ENCODE assay signal across 7 mouse cellular contexts in the genomic region with DNA sequence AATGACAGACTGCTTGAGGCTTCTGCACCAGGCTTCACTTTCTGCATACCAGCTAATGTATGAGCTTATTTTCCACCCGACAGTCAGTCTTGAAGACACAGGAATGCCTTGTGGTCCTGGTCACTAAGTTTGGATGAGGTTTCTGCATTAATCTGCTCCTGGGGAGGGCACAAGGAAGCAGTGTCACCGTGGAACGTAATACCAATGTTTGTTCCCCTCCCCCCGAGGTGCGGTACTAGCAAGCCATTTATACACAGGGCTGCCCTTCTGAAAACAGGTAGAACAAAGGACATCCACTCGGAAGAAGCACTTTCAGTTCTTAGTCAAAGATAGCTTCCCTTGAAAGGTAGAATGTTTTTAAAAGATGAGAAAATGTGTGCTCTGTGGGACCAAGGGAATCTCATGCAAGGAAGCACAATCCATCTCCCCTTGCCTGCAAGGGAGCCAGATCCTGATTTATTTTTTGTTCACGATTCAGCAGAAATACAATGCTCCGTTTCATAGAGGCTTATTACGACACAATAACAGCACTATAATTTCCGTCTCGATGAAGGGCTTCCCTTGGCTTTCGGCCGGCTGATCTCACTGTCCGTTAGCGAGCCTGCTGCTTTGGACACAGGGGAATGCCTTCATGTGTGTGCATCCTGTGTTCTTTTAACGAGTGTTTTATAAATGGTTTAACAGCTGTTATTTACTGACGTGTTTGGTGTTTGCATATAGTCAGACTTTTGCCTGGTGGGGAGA. TPM values are rescaled to one million over a fixed set of nuclear protein-coding genes. Genes with fewer than 3 reads are reported as not detected.
DNase-seq lines count a peak whose midpoint lies in the region; ATAC-seq and TF ChIP-seq lines count a peak whose summit lies in the region.

No protein-coding gene starts in this region.

- no peak for TF ChIP-seq RAD21 in CH12.LX (IDR thresholded peaks at IDR 0.05; ENCODE audit: low read depth, low read length)

- ATAC-seq in liver, embryonic 16.5 days (ENCODE audit: low read depth), result no peak
- no peak for ATAC-seq in megakaryocyte progenitor cell, adult 5-6 weeks (replicated peaks; ENCODE audit: poor library complexity)

- no peak for TF ChIP-seq POLR2A in CH12.LX (IDR thresholded peaks at IDR 0.05; ENCODE audit: low read depth, low read length)

- 0 out of 4 replicates have a peak, but pooled peaks cover 0 to 4% of the 10 kb centered on the region in 2 experiments for H3K4me1 ChIP-seq in CH12.LX (ENCODE audit: control insufficient read depth in 1 of 2, insufficient read depth in 2 of 2)
- no peaks in the 10 kb centered on the region; the same call in 1 of the 2 replicates for H3K4me1 ChIP-seq in liver, embryonic 16.5 days (ENCODE audit: control insufficient read depth, low read depth, low read length)

- intact Hi-C loops in gastrocnemius, postnatal 36 days (cut with DNase I), result loop anchor here (10.0 kb wide), 1 partner anchor 147 kb away; no protein-coding TSS in a partner anchor

- no peak for TF ChIP-seq CTCF in CH12.LX (conservative IDR thresholded peaks at IDR 0.05 in 1 of 2, IDR thresholded peaks at IDR 0.05 in 1 of 2; ENCODE audit: low read depth in 2 of 2, low read length in 2 of 2)

- no peaks in the 10 kb centered on the region for H3K27me3 ChIP-seq in CH12.LX (replicated peaks)
- no peaks in the 10 kb centered on the region for H3K27me3 ChIP-seq in liver, embryonic 16.5 days (ENCODE audit: control insufficient read depth, insufficient read depth, low read depth, low read length)

- no peaks in the 10 kb centered on the region for H3K79me2 ChIP-seq in CH12.LX (replicated peaks; ENCODE audit: control insufficient read depth, extremely low read depth, insufficient read depth, poor library complexity, severe bottlenecking)

- H3K9ac ChIP-seq in CH12.LX (ENCODE audit: insufficient read depth, low read depth), result no peak overlapping the region
- no peak overlapping the region for H3K9ac ChIP-seq in liver, embryonic 16.5 days (ENCODE audit: low read depth, low read length)

- in situ Hi-C loops in CH12.LX (cut with MboI; ENCODE audit: low pct_ligation_motif_present, low pct_unique_long_range_greater_than_20kb, low sequenced_read_pairs), result no loop called here

- WGBS in liver, embryonic 16.5 days (ENCODE audit: insufficient replicate concordance), result 54% methylated on average over 17 of the region's 17 CpGs

- no peaks in the 10 kb centered on the region for H3K36me3 ChIP-seq in CH12.LX (replicated peaks in 1 of 2; ENCODE audit: control insufficient read depth in 1 of 2, insufficient read depth in 1 of 2, low read length in 1 of 2)
- no peaks in the 10 kb centered on the region for H3K36me3 ChIP-seq in liver, embryonic 16.5 days (ENCODE audit: control insufficient read depth, insufficient read depth)

- no peak overlapping the region for H3K27ac ChIP-seq in CH12.LX (ENCODE audit: insufficient read depth, low read depth)
- peak overlapping the region; percentile 31 for H3K27ac ChIP-seq in liver, embryonic 16.5 days (ENCODE audit: low read length)

- TF ChIP-seq EP300 in CH12.LX (IDR thresholded peaks at IDR 0.05; ENCODE audit: low read length), result no peak

- DNase-seq in CH12.LX (ENCODE audit: extremely low read depth), result no peak
- peak; percentile 17 for DNase-seq in adipocyte (ENCODE audit: low spot score)
- peak; percentile 27 to 49 for DNase-seq in gastrocnemius, postnatal 36 days
- peak; percentile 68 for DNase-seq in kidney, postnatal 10 days
- peak; percentile 20 for DNase-seq in right cerebral cortex, postnatal 14 days

- no peak overlapping the region for H3K4me3 ChIP-seq in CH12.LX (replicated peaks in 1 of 3; ENCODE audit: low read depth in 2 of 3, low read length in 2 of 3, poor library complexity in 1 of 3)
- no peak overlapping the region for H3K4me3 ChIP-seq in liver, embryonic 16.5 days (ENCODE audit: low read depth, low read length)

- peak overlapping the region; percentile 46 for H3K4me2 ChIP-seq in CH12.LX (ENCODE audit: insufficient read depth, low read depth, poor library complexity, severe bottlenecking)
- no peak overlapping the region for H3K4me2 ChIP-seq in liver, embryonic 16.5 days (ENCODE audit: low read depth, low read length)

- dilution Hi-C loops in CH12.LX (cut with MboI; ENCODE audit: extremely low pct_ligation_motif_present, extremely low pct_unique_long_range_greater_than_20kb, low sequenced_read_pairs), result no loop called here

- H3K9me3 ChIP-seq in CH12.LX (replicated peaks; ENCODE audit: low read length), result no peaks in the 10 kb centered on the region
- no peaks in the 10 kb centered on the region for H3K9me3 ChIP-seq in liver, embryonic 16.5 days (replicated peaks; ENCODE audit: control insufficient read depth, low read length)

TF ChIP-seq in CH12.LX, 34 proteins besides CTCF, POLR2A, EP300 and RAD21:
- no peak for TF ChIP-seq SIN3A (IDR thresholded peaks at IDR 0.05; ENCODE audit: low read length)
- TF ChIP-seq BHLHE40 (IDR thresholded peaks at IDR 0.05; ENCODE audit: low read depth, low read length), result no peak
- no peak for TF ChIP-seq ZMIZ1 (IDR thresholded peaks at IDR 0.05; ENCODE audit: low read depth, low read length)
- TF ChIP-seq MXI1 (IDR thresholded peaks at IDR 0.05; ENCODE audit: low read depth, low read length), result no peak
- no peak for TF ChIP-seq PAX5 (IDR thresholded peaks at IDR 0.05; ENCODE audit: low read length)

RNA-seq across cellular contexts. Expression of gene Cd28, which starts 48.6 kb away (rescaled TPM):
- total RNA-seq in CH12.LX (2012; rRNA removed) (4.4 and 5.2 TPM in 2 replicates), CH12.LX (2014; rRNA removed) (0.82 and 1.0 TPM in 2 replicates)
- polyA plus RNA-seq in CH12.LX (2012; ENCODE audit: insufficient read length, low read depth), result 1.8 and 2.2 TPM in 2 replicates
- total RNA-seq in gastrocnemius, postnatal 36 days (2021), result 1 to 10 TPM; 2.2 to 2.6 TPM
- 0.06 and 0.08 TPM in 2 replicates for polyA plus RNA-seq in liver, embryonic 16.5 days (2015; fragmentation: Nextera tagmentation; extraction: Ambion mirVana)
- 2.1 and 2.2 TPM in 2 replicates for total RNA-seq in megakaryocyte progenitor cell, adult 5-6 weeks (2015)
- 1.1 and 1.7 TPM in 2 replicates for total RNA-seq in megakaryocyte progenitor cell, adult 5-6 weeks (2017)
